Mouse (Mus musculus) ES-CJ7 (cell line): Measurements from ENCODE around the gene Rps27rt.
A peak's percentile ranks its signal among the peaks of the same experiment; 100 is the strongest.

Experiments used
- DNase-seq: peaks from one replicate; pipeline ENCODE4 v3.0.0; 2011; ENCODE audit warnings: low read depth, low spot score

Rps27rt gene

GRCm38 (mm10) chr9:114985741-114986140 is 3.2 kb upstream of the Rps27rt start:
- DNase-seq, result peak; percentile 57

- DNase-seq, result no peak
Measured at GRCm38 (mm10) chr9:114979969-114980368, 2.6 kb downstream of the Rps27rt start.

- peak; percentile 74 for DNase-seq
Measured at GRCm38 (mm10) chr9:114978281-114979111, 4.0 kb downstream of the Rps27rt start, which contains the start of gene Osbpl10. TSS of gene Osbpl10 (plus strand) at chr9:114978569.

- DNase-seq, result no peak
Measured at GRCm38 (mm10) chr9:114977461-114978280, 4.9 kb downstream of the Rps27rt start.

- DNase-seq, result peak; percentile 78
Measured at GRCm38 (mm10) chr9:114966286-114966685, 16.3 kb downstream of the Rps27rt start.

GRCm38 (mm10) chr9:114964093-114964492 is 18.4 kb downstream of the Rps27rt start:
- DNase-seq, result no peak

GRCm38 (mm10) chr9:114960844-114961243 is 21.7 kb downstream of the Rps27rt start:
- DNase-seq, result no peak

GRCm38 (mm10) chr9:114960043-114960789 is 22.3 kb downstream of the Rps27rt start:
- DNase-seq, result no peak

GRCm38 (mm10) chr9:114956945-114957344 is 25.6 kb downstream of the Rps27rt start:
- DNase-seq, result peak; percentile 67

- no peak for DNase-seq
Measured at GRCm38 (mm10) chr9:114955340-114955739, 27.2 kb downstream of the Rps27rt start.

- peak; percentile 65 for DNase-seq
Measured at GRCm38 (mm10) chr9:114952866-114953265, 29.7 kb downstream of the Rps27rt start.

- no peak for DNase-seq
Measured at GRCm38 (mm10) chr9:114948395-114948794, 34.1 kb downstream of the Rps27rt start.

- DNase-seq, result no peak
Measured at GRCm38 (mm10) chr9:114945576-114945975, 37.0 kb downstream of the Rps27rt start.

GRCm38 (mm10) chr9:114944642-114945041 is 37.9 kb downstream of the Rps27rt start:
- DNase-seq, result no peak

- peak; percentile 27 for DNase-seq
Measured at GRCm38 (mm10) chr9:114936687-114937086, 45.9 kb downstream of the Rps27rt start.

GRCm38 (mm10) chr9:114935321-114935720 is 47.2 kb downstream of the Rps27rt start:
- no peak for DNase-seq

- DNase-seq, result peak; percentile 77
Measured at GRCm38 (mm10) chr9:114934231-114934630, 48.3 kb downstream of the Rps27rt start.

GRCm38 (mm10) chr9:114933723-114934171 is 48.8 kb downstream of the Rps27rt start, which contains the start of gene Gpd1l:
TSS of gene Gpd1l (minus strand) at chr9:114933987.
- DNase-seq, result peak; percentile 93

- peak; percentile 14 for DNase-seq
Measured at GRCm38 (mm10) chr9:114933037-114933722, 49.4 kb downstream of the Rps27rt start.

GRCm38 (mm10) chr9:114932607-114933006 is 49.9 kb downstream of the Rps27rt start:
- DNase-seq, result no peak
